Mouse (Mus musculus): ENCODE results near the gene Kcnj8.

Gene Kcnj8

DNA sequence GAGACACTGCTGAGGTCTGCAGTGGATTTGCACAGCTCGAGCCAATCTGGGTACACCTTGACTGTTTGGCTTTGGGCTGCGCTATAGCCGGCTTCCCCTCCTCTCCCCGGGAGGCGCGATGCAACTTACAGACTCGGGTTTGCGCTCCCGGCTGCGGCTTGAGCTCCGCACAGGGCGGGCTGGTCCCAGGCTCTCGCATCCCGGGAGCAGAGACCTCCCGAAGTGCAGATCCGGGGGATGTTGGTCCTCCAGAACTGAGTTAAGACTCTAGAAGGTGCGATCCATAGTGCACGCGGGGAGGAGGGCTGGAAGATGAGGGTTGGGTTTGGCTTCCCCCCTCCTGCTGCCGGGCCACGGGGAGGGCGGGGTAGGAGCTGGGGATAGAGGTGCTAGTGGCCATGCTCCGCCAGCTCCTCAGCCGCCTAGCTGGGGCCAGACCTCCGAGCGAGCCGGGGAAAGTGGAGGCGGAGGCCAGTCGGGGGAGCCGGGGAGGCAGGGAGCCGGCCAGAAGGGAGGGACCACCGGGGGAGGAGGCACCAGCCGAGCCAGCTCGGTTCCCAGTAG is at the start of gene Kcnj8:
Gene Kcnj8 (minus strand): TSS at position 560 of the 564 bp plus-strand sequence.
- peak; percentile 58 for DNase-seq

DNA sequence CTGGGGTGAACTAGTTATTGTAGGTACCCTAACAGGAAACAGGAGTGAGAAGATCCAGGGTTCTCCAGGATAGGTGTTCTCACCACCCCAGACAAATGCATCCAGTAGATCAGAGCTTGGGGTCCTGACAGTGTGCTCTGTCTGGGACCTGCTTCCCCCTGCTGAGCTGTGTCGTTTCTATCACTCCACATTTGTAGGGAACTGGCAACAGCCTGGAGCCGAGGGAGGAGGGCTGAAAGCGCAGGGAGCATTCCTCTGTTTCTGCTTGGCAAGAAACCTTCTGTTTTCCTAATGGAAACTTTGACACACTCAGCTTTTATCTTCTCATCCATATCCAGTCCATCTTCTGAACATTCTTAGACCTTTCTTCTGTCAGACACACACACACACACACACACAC is 45.2 kb upstream of the Kcnj8 start:
- DNase-seq, result no peak

- no peak for DNase-seq
Observed at GRCm38 (mm10) chr6:142614324-142614723, 42.9 kb upstream of the Kcnj8 start.

DNA sequence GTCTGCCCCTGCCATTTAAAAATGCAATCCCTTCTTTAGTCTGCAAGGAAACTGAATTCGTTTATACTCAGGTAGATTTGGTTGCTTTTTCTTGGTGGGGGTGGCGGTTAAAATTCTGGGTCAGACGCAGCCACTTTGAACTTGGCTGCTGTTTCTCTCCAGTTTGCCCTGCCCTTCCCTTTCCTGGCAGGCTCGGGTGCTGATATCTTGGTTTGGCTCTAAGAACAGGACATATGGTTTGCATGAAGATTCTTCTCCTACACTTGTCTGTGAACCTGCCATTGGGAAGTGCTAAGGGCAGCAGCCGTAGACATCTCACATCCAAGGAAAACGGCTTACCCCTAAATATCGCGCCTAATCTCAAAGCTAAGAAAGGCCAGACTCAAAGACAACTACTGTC is 41.0 kb upstream of the Kcnj8 start:
- no peak for DNase-seq

DNA sequence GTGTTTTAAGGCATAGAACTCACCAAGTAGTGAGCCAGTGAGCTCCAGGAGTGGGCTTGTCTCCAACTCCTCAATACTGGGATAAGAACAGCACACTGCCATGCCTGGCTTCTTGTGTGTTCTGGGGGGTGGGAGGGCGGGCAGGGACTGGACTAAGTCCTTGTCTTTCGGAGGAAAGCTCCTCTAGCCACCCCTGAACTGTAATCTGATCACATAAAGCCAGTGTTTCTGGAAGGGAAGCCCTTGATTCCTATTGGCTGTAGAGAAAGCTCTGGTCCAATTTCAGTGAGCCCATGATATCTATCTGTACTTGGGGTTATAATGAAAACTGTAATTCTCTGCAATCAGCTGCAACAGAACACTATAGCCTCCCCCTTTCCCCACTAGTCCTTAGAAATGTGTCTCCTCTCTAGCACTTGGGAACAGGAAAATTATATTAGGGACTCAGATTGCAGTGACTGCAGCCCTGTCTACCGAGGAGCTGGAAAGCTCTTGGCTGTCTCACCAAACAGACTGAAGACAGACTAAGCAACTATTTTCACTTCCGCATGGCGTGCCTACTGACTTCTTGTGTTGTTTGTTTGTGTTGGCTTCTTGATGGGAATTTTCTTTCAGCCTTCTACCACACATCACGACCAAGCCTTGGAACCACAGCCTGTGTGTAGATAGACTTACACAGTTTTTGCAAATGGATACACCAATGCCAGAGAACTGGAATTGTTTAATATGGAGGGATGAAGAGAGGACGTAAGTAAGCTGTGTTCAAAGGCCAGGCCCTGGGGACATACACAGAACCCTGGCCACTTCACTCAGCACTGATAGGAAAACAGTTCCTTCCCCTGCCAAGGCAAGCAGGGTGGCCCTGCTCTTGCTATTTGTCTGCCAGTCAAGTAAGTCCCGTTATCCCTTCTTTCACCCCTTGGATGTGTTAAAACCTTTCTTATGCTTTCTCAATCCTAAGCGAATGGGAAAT is 38.3 kb upstream of the Kcnj8 start:
- DNase-seq, result no peak

- no peak for DNase-seq
Observed at GRCm38 (mm10) chr6:142607080-142607479, 35.7 kb upstream of the Kcnj8 start.

DNA sequence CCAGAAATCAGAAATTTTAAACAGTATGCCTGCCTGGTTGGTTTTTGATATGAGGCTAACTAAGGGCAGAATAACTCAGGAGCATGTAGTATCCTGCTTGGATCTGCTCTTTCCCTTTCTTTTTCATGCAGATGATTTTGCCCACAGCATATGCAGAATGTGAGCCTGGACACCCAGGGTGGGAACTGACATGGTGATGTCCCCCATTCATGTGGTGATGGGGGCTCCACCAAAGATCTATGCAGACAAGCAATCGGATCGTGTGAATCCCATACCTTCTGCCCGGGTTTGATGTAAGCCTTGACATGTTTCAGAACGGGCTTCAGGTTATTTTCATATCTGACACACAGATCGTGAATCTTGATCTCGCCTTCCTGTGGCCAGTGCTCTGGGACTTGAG is 31.4 kb upstream of the Kcnj8 start:
- no peak for DNase-seq

DNA sequence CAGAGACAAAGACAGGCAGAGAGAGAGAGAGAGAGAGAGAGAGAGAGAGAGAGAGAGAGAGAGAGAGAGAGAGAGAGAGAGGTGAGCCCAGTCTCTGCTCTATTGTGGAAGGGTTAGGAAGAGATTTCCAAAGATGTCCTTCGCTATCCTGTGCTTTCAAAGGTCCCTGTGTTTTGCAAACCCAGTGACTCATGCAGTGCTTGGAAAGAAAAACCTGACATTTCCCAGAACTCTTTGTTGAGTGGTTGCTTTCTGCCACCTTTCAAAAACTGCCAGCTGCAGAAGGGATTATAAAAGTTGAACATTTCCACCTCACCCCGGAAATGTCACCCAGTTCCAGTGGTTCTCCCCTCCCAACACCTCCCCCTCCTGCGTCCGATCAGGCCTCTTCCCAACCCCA is 7.4 kb upstream of the Kcnj8 start:
- no peak for DNase-seq

- no peak for DNase-seq
Observed at GRCm38 (mm10) chr6:142577801-142578200, 6.4 kb upstream of the Kcnj8 start.

DNA sequence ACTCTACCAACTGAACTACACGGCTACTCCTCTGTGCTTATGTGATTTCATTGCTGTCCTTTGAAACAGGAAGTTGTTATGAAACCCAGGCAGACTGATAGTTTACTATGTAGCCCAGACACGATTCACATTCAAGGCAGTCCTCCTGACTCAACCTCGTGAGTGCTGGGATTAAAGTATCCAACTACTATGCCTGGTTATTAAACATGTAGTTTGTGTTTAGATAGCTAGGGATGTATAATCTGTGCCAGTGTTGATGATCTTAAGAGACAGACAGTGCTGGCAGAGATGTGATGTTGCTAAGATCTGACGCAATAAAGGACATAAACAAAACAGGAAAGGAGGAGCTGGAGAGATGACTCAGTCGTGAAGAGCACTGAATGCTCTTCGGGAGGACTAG is 1.5 kb upstream of the Kcnj8 start:
- DNase-seq, result no peak

DNA sequence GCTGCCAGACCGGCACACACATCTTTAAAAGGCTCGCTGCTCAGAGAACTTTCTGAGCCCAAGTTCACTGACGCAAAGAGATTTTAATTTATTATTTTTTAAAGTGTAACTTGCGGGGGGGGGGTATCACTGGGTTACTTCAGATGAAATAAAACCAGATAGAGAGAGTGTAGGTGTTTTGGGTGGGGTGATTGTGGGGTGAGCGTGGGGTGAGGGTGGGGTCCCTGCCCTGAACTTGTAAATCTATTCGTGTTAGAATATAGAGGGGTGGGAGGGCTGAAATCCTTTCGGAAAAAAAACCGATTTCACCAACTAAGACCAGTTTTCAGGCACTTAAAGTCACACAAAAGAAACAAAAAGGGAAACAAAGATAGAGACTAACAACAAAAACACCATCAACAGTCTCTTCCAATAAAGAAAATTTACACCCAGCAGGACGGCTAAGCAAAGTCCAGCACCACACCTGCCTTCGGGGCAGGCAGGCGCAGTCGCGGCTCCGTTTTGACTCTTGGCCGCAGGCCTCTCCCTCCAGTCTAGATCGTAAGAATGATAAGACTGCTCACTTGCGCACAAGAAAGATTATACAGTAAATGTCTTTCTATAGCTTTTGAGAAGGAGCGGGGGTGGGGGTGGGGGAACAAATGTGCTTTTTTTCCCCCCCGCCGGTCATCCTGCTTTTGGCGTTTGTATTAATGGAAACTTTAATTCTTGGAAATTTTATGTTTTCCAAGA is 381 bp upstream of the Kcnj8 start:
- DNase-seq, result peak; percentile 39

- no peak for DNase-seq
Observed at GRCm38 (mm10) chr6:142570046-142570770, 1.2 kb downstream of the Kcnj8 start.

GRCm38 (mm10) chr6:142568713-142569357 is 2.6 kb downstream of the Kcnj8 start:
- no peak for DNase-seq

- DNase-seq, result peak; percentile 76
Observed at GRCm38 (mm10) chr6:142567452-142567851, 4.0 kb downstream of the Kcnj8 start.

DNA sequence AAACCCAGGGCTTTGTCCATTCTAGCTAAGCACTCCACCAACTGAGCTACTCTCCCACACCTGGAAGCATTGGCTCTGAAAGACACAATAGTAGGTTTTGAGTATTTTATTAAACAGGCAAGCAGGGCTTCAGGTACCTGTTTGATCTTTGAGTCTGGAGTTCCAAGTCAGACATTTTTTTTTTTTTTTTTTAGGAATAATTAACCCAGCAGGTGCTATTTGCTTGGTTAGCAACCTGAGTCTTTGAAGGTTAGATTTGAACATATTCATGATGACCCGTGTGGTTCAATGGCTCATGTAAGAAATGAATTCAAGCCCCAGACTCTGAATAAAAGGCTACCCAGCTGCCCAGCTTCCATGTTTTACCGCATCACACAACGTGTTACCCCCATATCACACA is 6.7 kb downstream of the Kcnj8 start:
- peak; percentile 61 for DNase-seq

DNA sequence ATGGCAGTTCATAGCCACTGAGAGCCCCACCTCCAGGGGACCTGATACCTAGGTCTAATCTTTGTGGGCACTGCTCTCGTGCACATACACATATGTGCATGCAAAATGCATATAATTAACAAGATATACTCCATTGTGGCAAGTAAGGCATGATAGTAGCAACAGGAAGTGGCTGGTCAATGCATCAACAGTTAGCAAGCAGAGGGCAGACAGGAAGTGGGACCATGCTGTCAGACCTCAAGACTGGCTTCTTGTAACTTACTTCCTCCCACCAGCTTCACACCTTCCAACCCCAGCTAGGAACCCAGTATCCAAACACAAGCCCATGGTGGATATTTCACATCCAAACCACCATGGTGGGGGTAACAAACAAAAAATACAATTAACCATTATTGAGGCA is 10.3 kb downstream of the Kcnj8 start:
- DNase-seq, result no peak

GRCm38 (mm10) chr6:142558772-142559679 is 12.4 kb downstream of the Kcnj8 start:
- DNase-seq, result peak; percentile 42

- peak; percentile 49 for DNase-seq
Observed at GRCm38 (mm10) chr6:142558076-142558475, 13.3 kb downstream of the Kcnj8 start.

DNA sequence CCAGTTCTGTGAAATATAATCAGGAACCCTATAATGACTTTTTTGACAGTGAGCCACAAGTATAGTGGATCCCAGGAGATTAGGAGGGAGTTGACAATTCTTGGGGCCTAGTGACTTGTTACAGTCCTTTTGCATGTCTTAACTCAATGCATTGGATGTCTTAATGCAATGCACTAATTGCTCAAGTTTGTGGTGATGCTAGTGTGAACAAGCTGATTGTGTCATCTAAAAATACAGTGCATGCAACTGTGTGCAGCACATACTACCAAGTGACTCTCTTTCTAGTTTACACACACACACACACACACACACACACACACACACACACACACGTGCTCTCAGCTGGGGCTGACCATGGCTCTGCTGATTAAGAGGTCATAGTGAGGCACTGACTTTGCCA is 15.4 kb downstream of the Kcnj8 start:
- no peak for DNase-seq

GRCm38 (mm10) chr6:142551482-142551881 is 19.9 kb downstream of the Kcnj8 start:
- no peak for DNase-seq

DNA sequence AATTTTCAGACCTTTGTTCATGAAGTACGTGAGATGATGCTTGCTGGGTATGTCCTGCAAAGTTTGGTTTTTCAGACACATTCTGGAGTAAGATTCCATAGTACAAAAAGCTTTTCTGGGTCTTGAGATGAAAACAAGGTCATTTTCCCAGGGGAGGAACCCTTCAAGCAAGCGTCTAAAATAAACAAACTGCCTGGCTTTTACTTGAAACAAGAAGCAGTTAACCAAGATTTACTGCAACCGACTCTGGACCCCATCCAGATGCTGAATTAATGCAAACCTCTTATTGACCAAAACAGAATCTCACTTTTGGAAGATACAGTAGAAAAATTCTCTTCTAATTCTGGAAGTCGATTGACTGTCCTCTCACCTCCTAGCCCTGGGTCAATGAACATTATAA is 20.5 kb downstream of the Kcnj8 start:
- no peak for DNase-seq
